Mouse (Mus musculus) embryonic facial prominence, embryonic 12.5 days (tissue): ENCODE data around the gene Selplg. TPM values are rescaled to one million over a fixed set of nuclear protein-coding genes. Genes with fewer than 3 reads are reported as not detected.

Experiments
- ATAC-seq: fragments of 200-750 bp; cut with Nextera tagmentation; 2 replicates; pipeline ENCODE4 v1.8.0; 2017; ENCODE audit not compliant: insufficient number of reproducible peaks, insufficient read depth, low FRiP score, low TSS enrichment
- H3K27ac ChIP-seq: fragments of 300-500 bp; sonication (generic); 2 replicates; pipeline ENCODE4 v1.5.1; 2016; ENCODE audit warnings: mild to moderate bottlenecking
- H3K27me3 ChIP-seq: fragments of 300-500 bp; sonication (generic); 2 replicates; pipeline ENCODE4 v1.6.1; 2016; ENCODE audit warnings: mild to moderate bottlenecking, moderate library complexity
- H3K36me3 ChIP-seq: fragments of 300-500 bp; sonication (generic); 2 replicates; pipeline ENCODE4 v1.6.1; 2016; ENCODE audit warnings: mild to moderate bottlenecking
- H3K4me1 ChIP-seq: fragments of 300-500 bp; sonication (generic); 2 replicates; pipeline ENCODE4 v1.6.1; 2016
- H3K4me2 ChIP-seq: fragments of 300-500 bp; sonication (generic); replicated peaks from 2 replicates; pipeline ENCODE4 v1.6.1; 2016; ENCODE audit warnings: mild to moderate bottlenecking, moderate library complexity
- H3K4me3 ChIP-seq: fragments of 300-500 bp; sonication (generic); 2 replicates; pipeline ENCODE4 v1.5.1; 2016; ENCODE audit warnings: mild to moderate bottlenecking
- H3K9ac ChIP-seq: fragments of 300-500 bp; sonication (generic); 2 replicates; pipeline ENCODE4 v1.6.1; 2016; ENCODE audit warnings: mild to moderate bottlenecking, moderate library complexity
- H3K9me3 ChIP-seq: fragments of 300-500 bp; sonication (generic); 2 replicates; pipeline ENCODE4 v1.6.1; 2016; ENCODE audit warnings: mild to moderate bottlenecking, moderate library complexity
- WGBS: fragments of 180-500 bp; shearing (Covaris S2); methylation state at CpG from one replicate; pipeline ENCODE4 v1.1.7; 2016; 5-methylcytosine and 5-hydroxymethylcytosine counted together
- polyA plus RNA-seq: library from polyadenylated mRNA; unstranded; fragments of >200 nt; fragmentation: Nextera tagmentation; extraction: Ambion mirVana; gene quantifications from 2 replicates; pipeline ENCODE4 v1.2.1, GENCODE M21; 2016

Gene Selplg
- polyA plus RNA-seq, 1 experiment from 2014 or later: 1.5 TPM

DNA sequence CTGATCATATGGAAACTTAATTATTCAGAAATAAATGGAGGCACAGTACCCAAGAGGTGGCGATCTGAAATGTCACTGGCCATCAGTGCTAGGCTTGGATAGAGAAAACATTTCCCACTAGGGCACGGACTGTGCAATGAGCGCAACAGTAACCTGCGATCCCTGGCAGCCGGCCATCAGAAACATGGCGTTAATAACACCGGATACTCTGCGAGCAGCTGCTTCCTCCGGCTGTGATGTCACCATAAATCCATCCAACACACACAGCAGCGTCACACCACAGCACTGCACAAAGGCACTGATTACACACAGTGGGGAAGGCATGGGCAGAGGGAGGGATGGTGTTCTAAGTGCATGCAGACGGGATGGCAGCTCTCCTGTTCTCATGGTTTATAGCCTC, 36.7 kb upstream of the Selplg start:
- H3K27ac ChIP-seq: no peak overlapping the region

DNA sequence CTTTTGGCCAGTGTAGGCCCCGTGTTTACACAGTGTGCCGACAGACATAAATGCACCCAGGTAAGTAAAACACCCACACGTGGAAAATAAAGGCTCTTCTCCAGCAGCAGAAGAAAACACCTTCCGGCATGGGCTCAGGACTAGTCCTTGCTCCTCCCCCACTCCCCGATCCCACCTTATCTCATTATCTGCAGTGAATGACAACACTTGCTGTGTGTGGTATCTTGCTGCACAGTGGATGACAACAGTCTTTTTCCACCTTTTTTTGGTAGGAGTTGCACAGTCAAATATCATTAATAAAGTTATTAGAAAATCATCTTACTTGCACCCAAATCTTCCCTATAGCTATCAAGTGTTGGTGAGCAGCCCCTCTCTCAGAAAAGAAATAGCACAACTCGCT, 32.5 kb upstream of the Selplg start:
- Histone ChIP-seq H3K4me3 (no peak overlapping the region), H3K27me3 (no peaks in the 10 kb centered on the region), H3K4me2 (no peak overlapping the region), H3K27ac (no peak overlapping the region), H3K36me3 (0 out of 2 replicates have a peak, but pooled peaks cover 9% of the 10 kb centered on the region), H3K9me3 (no peaks in the 10 kb centered on the region), H3K9ac (no peak overlapping the region), H3K4me1 (peaks cover 10% of the 10 kb centered on the region)
- WGBS: 92% methylated on average over 6 of the region's 6 CpGs
- no peak for ATAC-seq

More for the DNA sequence above, 36.7 kb upstream of the Selplg start:
- Histone ChIP-seq H3K9me3 (no peaks in the 10 kb centered on the region), H3K4me2 (no peak overlapping the region), H3K4me3 (no peak overlapping the region), H3K4me1 (peaks cover 49% of the 10 kb centered on the region), H3K27me3 (no peaks in the 10 kb centered on the region), H3K9ac (no peak overlapping the region), H3K36me3 (0 out of 2 replicates have a peak, but pooled peaks cover under 1% of the 10 kb centered on the region)
- 51% methylated on average over 11 of the region's 11 CpGs for WGBS
- no peak for ATAC-seq

DNA sequence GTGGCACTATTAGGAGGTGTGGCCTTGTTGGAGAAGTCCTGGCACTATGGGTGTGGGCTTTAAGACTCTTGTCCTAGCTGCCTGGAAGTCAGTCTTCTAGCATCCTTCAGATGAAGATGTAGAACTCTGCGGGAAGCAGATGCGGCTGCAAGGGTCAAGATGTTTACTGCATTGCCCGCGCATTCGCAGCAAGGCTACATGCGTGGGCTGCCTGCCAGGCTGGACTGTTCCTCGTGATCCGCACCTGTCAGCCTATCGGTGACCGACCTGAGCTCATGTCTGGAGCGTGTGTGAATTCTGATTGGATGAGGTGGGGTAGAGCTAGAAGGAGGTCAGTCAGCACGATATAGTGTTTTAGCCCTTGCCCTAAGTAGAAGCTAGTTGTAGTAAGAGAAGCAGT, 31.6 kb upstream of the Selplg start:
- no peak overlapping the region for H3K4me3 ChIP-seq
- 0 out of 2 replicates have a peak, but pooled peaks cover 9% of the 10 kb centered on the region for H3K36me3 ChIP-seq
- no peaks in the 10 kb centered on the region for H3K27me3 ChIP-seq
- H3K4me2 ChIP-seq: no peak overlapping the region
- peaks cover 8% of the 10 kb centered on the region; the same call in 1 of the 2 replicates for H3K4me1 ChIP-seq
- H3K27ac ChIP-seq: no peak overlapping the region
- WGBS: 95% methylated on average over 12 of the region's 12 CpGs
- no peaks in the 10 kb centered on the region for H3K9me3 ChIP-seq
- no peak for ATAC-seq
- H3K9ac ChIP-seq: no peak overlapping the region

DNA sequence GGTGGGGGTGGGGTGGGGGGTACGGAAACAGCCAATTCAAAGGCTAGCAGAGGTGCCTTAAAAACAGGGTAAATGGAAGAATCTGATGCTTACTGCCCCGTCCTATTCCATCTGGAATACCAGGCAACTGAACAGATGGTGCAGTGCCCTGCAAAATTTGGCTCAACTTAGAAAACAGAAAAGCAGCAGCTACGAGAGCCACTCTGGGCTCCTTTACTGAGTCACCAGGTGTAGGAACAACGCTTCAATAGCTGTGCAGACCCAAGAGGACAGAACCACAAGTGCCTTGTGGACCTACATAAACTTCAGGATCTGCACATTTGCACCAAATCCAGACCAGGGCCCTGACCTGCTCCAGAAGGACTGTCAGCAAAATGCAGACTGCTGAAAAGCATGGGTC, 30.0 kb upstream of the Selplg start:
- Histone ChIP-seq H3K27ac (no peak overlapping the region), H3K27me3 (no peaks in the 10 kb centered on the region), H3K4me3 (no peak overlapping the region), H3K9ac (no peak overlapping the region), H3K4me2 (no peak overlapping the region), H3K9me3 (no peaks in the 10 kb centered on the region), H3K4me1 (peaks cover 11% of the 10 kb centered on the region; the same call in 1 of the 2 replicates), H3K36me3 (0 out of 2 replicates have a peak, but pooled peaks cover 9% of the 10 kb centered on the region)
- ATAC-seq: no peak
- WGBS: 87% methylated on average over 4 of the region's 4 CpGs

DNA sequence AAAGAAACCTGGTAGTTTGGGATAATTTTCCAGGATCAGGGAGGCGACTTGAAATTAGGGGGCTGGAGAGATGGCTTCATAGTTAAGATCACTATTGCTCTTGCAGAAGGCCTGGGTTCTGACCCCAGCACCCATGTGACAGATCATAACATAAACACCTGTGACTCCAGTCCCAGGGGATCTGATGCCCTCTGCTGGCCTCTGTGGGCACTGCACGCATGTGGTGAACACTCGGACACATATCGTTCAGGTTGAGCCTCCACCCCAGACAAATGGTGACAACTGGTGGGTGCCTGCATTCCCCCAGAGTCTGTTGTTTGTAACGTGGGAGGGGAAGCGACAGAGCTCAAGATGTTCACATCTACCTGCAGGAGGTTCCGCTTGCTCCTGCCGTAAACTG, 28.9 kb upstream of the Selplg start:
- H3K9ac ChIP-seq: no peak overlapping the region
- H3K27me3 ChIP-seq: no peaks in the 10 kb centered on the region
- no peaks in the 10 kb centered on the region for H3K9me3 ChIP-seq
- peaks cover 22% of the 10 kb centered on the region for H3K4me1 ChIP-seq
- no peak overlapping the region for H3K27ac ChIP-seq
- H3K36me3 ChIP-seq: 0 out of 2 replicates have a peak, but pooled peaks cover 9% of the 10 kb centered on the region
- WGBS: 95% methylated on average over 8 of the region's 8 CpGs
- no peak overlapping the region for H3K4me3 ChIP-seq
- ATAC-seq: no peak
- no peak overlapping the region for H3K4me2 ChIP-seq

DNA sequence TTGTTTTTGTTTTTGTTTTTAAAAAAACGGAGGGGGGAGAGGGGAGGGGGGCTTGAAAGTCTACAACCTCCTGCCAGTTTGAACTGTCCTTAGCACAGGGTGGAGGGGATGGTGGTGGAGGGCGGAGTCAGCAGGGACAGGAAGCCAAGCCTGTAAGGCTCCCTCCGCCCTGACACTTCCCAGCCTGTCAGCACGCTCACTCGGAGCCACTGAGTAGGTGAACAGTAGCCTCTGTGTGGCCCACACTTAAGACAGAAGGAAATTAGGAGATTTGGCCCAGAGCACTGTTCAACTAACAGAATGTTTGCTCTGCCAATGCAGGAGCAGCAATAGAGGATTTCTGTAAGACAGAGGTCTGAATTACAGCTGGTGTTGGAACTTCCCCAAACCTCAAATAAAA, 26.5 kb upstream of the Selplg start:
- H3K27me3 ChIP-seq: no peaks in the 10 kb centered on the region
- no peak overlapping the region for H3K4me3 ChIP-seq
- H3K36me3 ChIP-seq: 0 out of 2 replicates have a peak, but pooled peaks cover 7% of the 10 kb centered on the region
- peaks cover 30% of the 10 kb centered on the region for H3K4me1 ChIP-seq
- WGBS: 39% methylated on average over 5 of the region's 5 CpGs
- no peak for ATAC-seq
- no peak overlapping the region for H3K27ac ChIP-seq
- no peaks in the 10 kb centered on the region for H3K9me3 ChIP-seq
- no peak overlapping the region for H3K4me2 ChIP-seq
- no peak overlapping the region for H3K9ac ChIP-seq

DNA sequence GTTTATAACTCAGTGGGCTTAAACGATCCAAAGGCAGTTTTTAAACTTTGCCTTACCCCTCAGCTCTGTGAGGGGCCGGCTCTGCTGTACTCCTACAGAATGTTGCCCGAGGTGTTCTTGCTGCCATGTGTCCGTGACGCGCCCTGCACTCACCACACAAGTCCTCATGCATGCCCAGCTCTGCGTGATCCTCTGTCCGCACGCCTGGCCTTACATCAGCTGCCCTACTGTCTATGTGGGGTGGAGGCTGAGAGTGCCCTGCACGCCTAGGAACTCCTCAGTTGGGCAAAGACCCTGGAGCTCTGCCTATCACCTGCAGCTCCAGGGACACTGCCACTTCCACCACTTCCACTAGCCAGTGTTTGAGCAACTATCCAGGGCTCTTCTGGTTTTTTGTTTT, 26.1 kb upstream of the Selplg start:
- no peak overlapping the region for H3K4me3 ChIP-seq
- 0 out of 2 replicates have a peak, but pooled peaks cover 5% of the 10 kb centered on the region for H3K36me3 ChIP-seq
- no peak for ATAC-seq
- WGBS: 69% methylated on average over 10 of the region's 10 CpGs
- H3K4me1 ChIP-seq: peaks cover 30% of the 10 kb centered on the region
- H3K9me3 ChIP-seq: no peaks in the 10 kb centered on the region
- H3K27me3 ChIP-seq: no peaks in the 10 kb centered on the region
- H3K9ac ChIP-seq: no peak overlapping the region
- no peak overlapping the region for H3K27ac ChIP-seq
- no peak overlapping the region for H3K4me2 ChIP-seq

DNA sequence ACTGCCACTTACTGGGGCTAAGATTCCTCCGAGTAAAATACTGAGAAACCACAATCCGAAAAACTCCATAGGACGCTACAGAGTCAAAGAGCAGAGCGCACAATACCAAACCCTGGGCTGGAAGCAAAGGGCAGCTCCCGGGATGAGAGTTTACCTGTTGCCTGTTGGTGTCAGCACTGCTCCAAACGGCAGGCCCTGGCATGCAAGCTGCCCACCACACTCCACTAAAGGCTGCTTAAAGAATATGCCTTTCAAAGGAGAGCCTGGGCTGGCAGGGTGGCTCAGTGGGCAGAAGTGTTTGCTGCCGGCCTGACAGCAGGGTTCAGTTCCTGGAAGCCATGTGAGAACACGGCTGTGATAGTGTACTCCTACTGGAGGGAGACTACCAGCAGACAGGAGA, 25.2 kb upstream of the Selplg start:
- ATAC-seq: no peak
- no peak overlapping the region for H3K4me3 ChIP-seq
- no peaks in the 10 kb centered on the region for H3K9me3 ChIP-seq
- 60% methylated on average over 8 of the region's 8 CpGs for WGBS
- peaks cover 30% of the 10 kb centered on the region for H3K4me1 ChIP-seq
- H3K27ac ChIP-seq: no peak overlapping the region
- H3K27me3 ChIP-seq: no peaks in the 10 kb centered on the region
- H3K9ac ChIP-seq: no peak overlapping the region
- 0 out of 2 replicates have a peak, but pooled peaks cover 5% of the 10 kb centered on the region for H3K36me3 ChIP-seq
- H3K4me2 ChIP-seq: no peak overlapping the region

DNA sequence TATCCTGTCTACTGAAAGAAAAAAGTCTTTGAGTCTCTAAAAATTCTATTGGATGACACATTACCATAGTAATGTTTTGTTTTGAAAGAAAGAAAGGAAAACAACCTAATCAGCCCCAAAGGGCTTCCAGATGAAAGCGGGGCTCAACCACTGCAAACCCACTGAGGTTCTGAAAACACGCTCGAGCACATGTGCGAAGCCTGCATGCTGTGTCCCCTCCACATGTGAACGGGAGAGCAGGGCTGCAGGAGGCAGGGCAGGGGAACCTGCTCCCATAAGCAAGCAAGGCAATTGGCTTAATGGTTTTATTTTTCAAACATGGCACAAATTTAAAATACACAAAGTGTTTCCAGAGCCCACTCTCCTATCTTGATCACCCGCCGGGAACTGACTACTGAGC, 24.2 kb upstream of the Selplg start:
- Histone ChIP-seq H3K27ac (0 out of 2 replicates have a peak overlapping the region, but pooled peaks have one; percentile 30), H3K4me1 (peaks cover 30% of the 10 kb centered on the region), H3K4me2 (no peak overlapping the region), H3K9me3 (no peaks in the 10 kb centered on the region), H3K27me3 (no peaks in the 10 kb centered on the region), H3K36me3 (peaks cover 5% of the 10 kb centered on the region; the same call in 1 of the 2 replicates), H3K4me3 (no peak overlapping the region), H3K9ac (no peak overlapping the region)
- no peak for ATAC-seq
- 44% methylated on average over 7 of the region's 7 CpGs for whole genome bisulfite sequencing

DNA sequence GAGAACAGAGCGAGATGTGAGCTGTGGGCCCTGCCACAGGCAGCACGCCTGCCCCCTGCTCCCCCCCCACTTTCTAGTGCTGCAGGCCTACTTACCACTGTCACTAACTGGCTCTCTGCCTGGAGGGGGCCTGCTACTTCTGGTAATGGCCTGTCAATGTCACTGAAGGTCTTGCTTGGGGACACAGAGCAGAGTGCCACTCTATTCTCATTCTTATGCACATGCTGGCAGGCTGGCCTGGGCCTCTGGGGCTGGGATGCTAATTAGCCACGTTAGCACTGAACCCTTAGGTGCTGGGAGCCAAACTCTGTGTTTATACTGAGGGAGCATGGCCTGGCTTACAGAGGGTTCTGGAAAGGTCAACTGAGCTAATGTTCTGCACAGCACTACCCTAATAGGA, 23.3 kb upstream of the Selplg start:
- H3K27ac ChIP-seq: 0 out of 2 replicates have a peak overlapping the region, but pooled peaks have one; percentile 30
- 54% methylated on average over 3 of the region's 3 CpGs for WGBS
- no peak overlapping the region for H3K4me3 ChIP-seq
- no peak overlapping the region for H3K4me2 ChIP-seq
- H3K9me3 ChIP-seq: no peaks in the 10 kb centered on the region
- peaks cover 4% of the 10 kb centered on the region; the same call in 1 of the 2 replicates for H3K36me3 ChIP-seq
- H3K9ac ChIP-seq: no peak overlapping the region
- peaks cover 30% of the 10 kb centered on the region for H3K4me1 ChIP-seq
- no peak for ATAC-seq
- H3K27me3 ChIP-seq: no peaks in the 10 kb centered on the region

DNA sequence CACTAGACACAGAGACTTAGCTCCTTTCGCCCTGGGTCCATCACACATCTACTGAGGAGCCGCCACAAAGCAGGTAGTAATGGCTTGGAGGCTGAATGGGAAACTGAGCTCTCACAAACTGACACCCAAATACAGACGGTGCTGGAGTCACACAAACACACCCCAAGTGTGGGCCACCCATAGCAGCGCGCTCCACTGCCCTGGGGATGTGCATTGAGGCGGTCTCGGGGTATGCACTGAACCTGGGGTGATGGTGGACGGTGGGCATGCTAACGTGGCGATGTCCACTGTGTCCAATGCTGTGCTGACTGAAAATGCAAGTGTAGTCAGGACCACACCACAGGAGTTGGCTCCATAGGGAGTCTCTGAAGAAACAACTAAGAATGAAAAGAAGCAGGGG, 22.7 kb upstream of the Selplg start:
- no peak overlapping the region for H3K4me2 ChIP-seq
- H3K27ac ChIP-seq: peak overlapping the region; percentile 36; the same call in 1 of the 2 replicates
- no peak overlapping the region for H3K4me3 ChIP-seq
- H3K36me3 ChIP-seq: peaks cover 9% of the 10 kb centered on the region
- H3K9me3 ChIP-seq: no peaks in the 10 kb centered on the region
- H3K27me3 ChIP-seq: no peaks in the 10 kb centered on the region
- ATAC-seq: no peak
- WGBS: 88% methylated on average over 10 of the region's 10 CpGs
- no peak overlapping the region for H3K9ac ChIP-seq
- H3K4me1 ChIP-seq: peaks cover 30% of the 10 kb centered on the region

DNA sequence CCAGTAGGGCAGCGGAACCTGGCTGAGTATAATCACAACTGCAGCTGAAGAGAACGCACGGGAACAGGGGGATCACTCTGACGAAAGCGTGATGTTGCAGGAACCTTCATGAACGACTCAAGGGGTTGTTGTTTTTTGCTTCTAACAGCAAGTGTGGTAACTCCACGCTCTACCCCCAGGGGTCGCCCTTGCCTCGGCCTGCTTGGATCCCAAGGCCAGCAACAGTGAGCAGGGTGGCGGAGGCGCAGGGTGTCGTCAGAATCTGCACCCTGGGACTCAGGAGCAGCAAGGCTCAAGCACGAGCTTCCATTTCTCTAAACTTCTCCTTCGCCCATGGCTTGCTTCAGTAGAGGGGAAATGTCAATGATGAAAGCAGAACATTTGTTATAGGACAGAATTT, 22.1 kb upstream of the Selplg start:
- Histone ChIP-seq H3K36me3 (peaks cover 16% of the 10 kb centered on the region), H3K4me2 (no peak overlapping the region), H3K4me1 (peaks cover 27% of the 10 kb centered on the region), H3K27ac (no peak overlapping the region), H3K9ac (no peak overlapping the region), H3K27me3 (no peaks in the 10 kb centered on the region), H3K4me3 (no peak overlapping the region), H3K9me3 (no peaks in the 10 kb centered on the region)
- 42% methylated on average over 14 of the region's 14 CpGs for WGBS
- ATAC-seq: no peak
